Mouse (Mus musculus) kidney, postnatal 0 days (tissue): ENCODE data around the gene Gm16503. TPM values are rescaled to one million over a fixed set of nuclear protein-coding genes. Genes with fewer than 3 reads are reported as not detected.
"Not testable (repeated sequence)": the region's sequence is repeated elsewhere in the genome, so short reads cannot be mapped to it uniquely, and the experiment has no call there.

Experiments used
- ATAC-seq: fragments of 200-750 bp; cut with Nextera tagmentation; replicated peaks from 2 replicates; pipeline ENCODE4 v1.8.0; 2017; ENCODE audit warnings: low read depth, moderate number of reproducible peaks, moderate TSS enrichment, moderate library complexity; ENCODE audit not compliant: low FRiP score
- DNase-seq: peaks from one replicate; pipeline ENCODE4 v3.0.0-alpha.2; 2016; ENCODE audit warnings: low spot score
- H3K27ac ChIP-seq: fragments of 300-500 bp; sonication (generic); 2 replicates; pipeline ENCODE4 v1.5.1; 2014; ENCODE audit warnings: mild to moderate bottlenecking
- H3K27me3 ChIP-seq: fragments of 300-500 bp; sonication (generic); 2 replicates; pipeline ENCODE4 v1.6.1; 2014; ENCODE audit warnings: low read length, mixed read lengths; ENCODE audit not compliant: insufficient read depth
- H3K36me3 ChIP-seq: fragments of 300-500 bp; sonication (generic); 2 replicates; pipeline ENCODE4 v1.6.1; 2014; ENCODE audit warnings: low read length, mixed read lengths; ENCODE audit not compliant: insufficient read depth
- H3K4me1 ChIP-seq: fragments of 300-500 bp; sonication (generic); replicated peaks from 2 replicates; pipeline ENCODE4 v1.6.1; 2014; ENCODE audit warnings: antibody characterized with exemption, low read length, mixed read lengths; ENCODE audit not compliant: insufficient read depth
- H3K4me2 ChIP-seq: fragments of 300-500 bp; sonication (generic); 2 replicates; pipeline ENCODE4 v1.6.1; 2014; ENCODE audit warnings: mild to moderate bottlenecking, low read length, moderate library complexity, mixed read lengths
- H3K4me3 ChIP-seq: fragments of 300-500 bp; sonication (generic); replicated peaks from 2 replicates; pipeline ENCODE4 v1.5.1; 2014; ENCODE audit warnings: low read depth, low read length
- H3K9ac ChIP-seq: fragments of 300-500 bp; sonication (generic); 2 replicates; pipeline ENCODE4 v1.6.1; 2014; ENCODE audit warnings: low read depth, low read length
- H3K9me3 ChIP-seq: fragments of 300-500 bp; sonication (generic); replicated peaks from 2 replicates; pipeline ENCODE4 v1.6.1; 2016; ENCODE audit warnings: low read length, inconsistent platforms, mixed read lengths
- CTCF ChIP-seq: IDR thresholded peaks from 2 replicates; pipeline ENCODE4 v1.5.1; 2016; ENCODE audit warnings: antibody characterized with exemption, low read depth, mild to moderate bottlenecking, moderate library complexity
- WGBS: fragments of 180-500 bp; shearing (Covaris S2); extraction: QIAGEN DNeasy Blood & Tissue Kit; methylation state at CpG from one replicate; pipeline ENCODE4 v1.1.7; 2014; 5-methylcytosine and 5-hydroxymethylcytosine counted together
- polyA plus RNA-seq: library from polyadenylated mRNA; unstranded; fragments of >200 nt; fragmentation: Nextera tagmentation; extraction: Ambion mirVana; gene quantifications from 2 replicates; pipeline ENCODE4 v1.2.1, GENCODE M21; 2015

The Gm16503 gene
- polyA plus RNA-seq, 1 experiment from 2014 or later: 0.14 TPM

DNA sequence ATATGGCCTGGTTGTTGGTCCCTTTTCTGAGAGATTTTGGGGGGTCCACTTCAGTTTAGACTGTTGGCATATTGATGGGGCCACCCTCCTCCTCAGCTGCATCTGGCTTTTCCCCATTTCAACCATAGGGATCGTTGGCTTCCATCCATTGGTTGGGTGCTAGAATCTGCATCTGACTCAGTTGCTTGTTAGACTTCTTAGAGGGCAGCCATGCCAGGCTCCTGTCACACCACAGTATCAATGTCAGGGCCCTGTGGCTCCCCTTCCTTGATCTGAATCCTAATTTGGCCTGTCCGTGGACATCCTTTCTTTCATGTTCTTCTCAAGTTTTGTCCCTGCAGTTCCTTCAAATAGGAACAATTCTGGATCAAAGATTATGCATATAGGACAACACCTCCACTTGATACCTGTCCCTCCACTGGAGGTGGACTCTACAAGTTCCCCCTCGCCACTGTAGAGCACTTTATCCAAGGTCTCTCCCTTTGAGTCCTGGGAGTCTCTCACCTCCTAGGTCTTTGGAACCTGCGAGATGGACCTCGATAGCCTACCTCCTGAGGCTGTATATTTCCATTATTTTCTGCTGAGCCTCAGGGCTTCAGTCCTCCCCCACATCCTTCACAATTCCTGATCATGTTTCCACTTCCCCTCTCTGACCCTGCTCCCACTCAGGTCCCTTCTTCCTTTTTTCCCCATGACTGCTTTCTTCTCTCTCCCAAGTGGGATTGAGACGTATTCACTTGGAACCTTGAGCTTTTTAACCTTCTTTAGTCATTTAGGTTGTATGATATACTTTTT, 25.6 kb downstream of the Gm16503 start:
- DNase-seq: no peak
- H3K27me3 ChIP-seq: no peaks in the 10 kb centered on the region

DNA sequence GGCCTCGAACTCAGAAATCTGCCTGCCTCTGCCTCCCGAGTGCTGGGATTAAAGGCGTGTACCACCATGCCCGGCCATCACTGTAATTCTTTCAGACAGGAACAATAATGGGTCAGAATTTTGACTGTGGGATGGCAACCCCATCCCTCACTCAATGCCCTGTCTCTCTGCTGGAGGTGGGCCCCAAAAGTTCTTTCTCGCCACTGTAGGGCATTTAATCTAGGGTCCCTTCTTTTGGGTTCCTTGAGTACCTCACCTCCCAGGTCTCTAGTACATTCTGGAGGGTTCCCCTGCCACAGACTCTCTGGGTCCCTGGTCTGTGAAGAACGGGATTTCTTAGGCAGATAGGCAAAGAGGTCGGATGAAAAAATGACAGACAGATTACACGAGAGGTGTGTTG, 31.1 kb downstream of the Gm16503 start:
- not testable (repeated sequence) for H3K9me3 ChIP-seq, H3K27ac ChIP-seq, H3K4me3 ChIP-seq, H3K36me3 ChIP-seq, H3K27me3 ChIP-seq, H3K9ac ChIP-seq, DNase-seq, H3K4me1 ChIP-seq, H3K4me2 ChIP-seq, ATAC-seq
- WGBS: 83% methylated on average over 8 of the region's 8 CpGs

More for the DNA sequence above, 25.6 kb downstream of the Gm16503 start:
- Histone ChIP-seq H3K27ac (no peak overlapping the region), H3K4me1 (no peaks in the 10 kb centered on the region), H3K4me3 (no peak overlapping the region), H3K4me2 (no peak overlapping the region), H3K9ac (no peak overlapping the region), H3K36me3 (no peaks in the 10 kb centered on the region), H3K9me3 (no peaks in the 10 kb centered on the region)
- WGBS: 61% methylated on average over 6 of the region's 6 CpGs
- ATAC-seq: no peak
- no peak for TF ChIP-seq CTCF

DNA sequence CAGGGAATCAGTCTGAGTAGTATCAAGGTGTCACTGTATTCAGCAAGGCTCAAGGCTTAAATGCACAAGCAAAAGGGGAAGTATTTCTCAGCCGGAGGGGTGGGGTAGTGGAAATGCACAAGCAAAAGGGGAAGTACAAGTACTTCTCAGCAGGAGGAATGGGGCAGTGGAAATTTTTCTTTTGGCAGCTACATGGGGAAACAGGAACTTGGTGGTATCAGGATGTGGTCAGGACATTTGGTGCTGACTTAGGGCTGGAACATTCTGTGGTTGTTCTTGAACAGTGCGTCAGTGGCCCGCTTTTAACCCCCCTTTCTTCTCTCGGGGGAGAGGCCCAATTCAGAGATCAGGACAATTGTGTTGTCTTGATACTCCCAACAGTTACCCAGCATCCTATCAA, 39.4 kb downstream of the Gm16503 start:
- WGBS: 87% methylated on average over 4 of the region's 4 CpGs
- DNase-seq, H3K9me3 ChIP-seq, ATAC-seq, H3K9ac ChIP-seq, H3K27me3 ChIP-seq, H3K36me3 ChIP-seq, H3K4me3 ChIP-seq, H3K4me2 ChIP-seq, H3K4me1 ChIP-seq, H3K27ac ChIP-seq: not testable (repeated sequence)

DNA sequence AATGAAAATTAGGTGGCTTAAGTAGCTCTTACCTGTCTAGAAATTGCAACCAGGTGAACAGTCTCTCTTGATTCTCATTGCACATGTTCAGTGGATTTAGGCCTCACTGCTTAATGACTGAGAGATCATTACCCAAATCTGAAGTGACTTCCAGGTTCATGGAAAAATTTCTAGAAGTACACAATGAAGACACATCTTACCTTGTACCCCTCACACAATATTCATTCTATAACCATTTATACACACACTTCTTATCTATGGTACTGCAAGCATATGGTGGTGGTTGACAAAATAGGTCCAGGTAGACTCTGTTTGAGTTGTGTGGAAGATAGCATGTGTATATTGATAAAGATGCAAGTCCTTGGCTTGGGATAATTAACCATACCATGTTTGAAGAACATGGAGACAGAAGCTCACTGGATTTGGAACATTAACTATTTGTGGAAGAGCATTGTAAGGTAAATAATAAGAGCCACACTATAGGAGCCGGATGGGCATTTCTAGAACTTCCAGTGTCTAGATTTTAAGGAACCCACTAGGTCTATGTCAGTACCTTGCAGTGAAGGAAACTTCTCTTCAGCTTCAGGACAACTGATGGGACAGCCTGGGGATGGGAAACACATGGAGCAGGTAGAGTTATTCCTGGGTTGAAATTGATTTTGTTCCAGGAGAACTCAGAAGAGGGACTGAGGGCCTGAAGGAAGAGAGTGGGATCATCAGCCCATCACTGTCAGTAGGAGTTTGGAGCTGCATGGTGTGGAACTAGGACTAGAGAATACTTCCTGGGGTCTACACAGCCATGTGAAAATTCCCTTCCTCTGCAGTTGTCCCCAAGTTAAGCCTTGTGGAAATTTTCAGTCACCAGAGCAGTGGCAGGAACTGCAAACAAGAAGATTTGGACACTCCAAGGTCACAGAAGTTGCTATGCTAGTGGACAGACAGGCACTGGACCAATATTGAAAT, 46.8 kb downstream of the Gm16503 start:
- TF ChIP-seq CTCF: no peak
- H3K36me3 ChIP-seq: no peaks in the 10 kb centered on the region
- no peaks in the 10 kb centered on the region for H3K4me1 ChIP-seq
- ATAC-seq: no peak
- no peak overlapping the region for H3K4me3 ChIP-seq
- H3K9ac ChIP-seq: no peak overlapping the region
- no peak overlapping the region for H3K4me2 ChIP-seq
- no peak overlapping the region for H3K27ac ChIP-seq
- DNase-seq: no peak
- WGBS: 60% methylated on average over 1 of the region's 1 CpGs
- no peaks in the 10 kb centered on the region for H3K27me3 ChIP-seq
- H3K9me3 ChIP-seq: 0 out of 2 replicates have a peak, but pooled peaks cover 10% of the 10 kb centered on the region

Other genes with a start within 250 kb of the Gm16503 start
- gene Zfp988, start 234.5 kb upstream of the Gm16503 start, polyA plus RNA-seq: 0.24 and 0.25 TPM in 2 replicates
- 0.14 and 0.17 TPM in 2 replicates for gene Zfp978, start 178.9 kb upstream of the Gm16503 start, polyA plus RNA-seq
- gene Zfp982, start 47.8 kb upstream of the Gm16503 start, polyA plus RNA-seq: 4.9 and 5.1 TPM in 2 replicates
- 0.34 and 0.48 TPM in 2 replicates for gene Zfp985, start 13.1 kb downstream of the Gm16503 start, polyA plus RNA-seq
- 4.0 and 4.2 TPM in 2 replicates for gene Zfp979, start 102.3 kb downstream of the Gm16503 start, polyA plus RNA-seq
- not detected in 2 replicates for gene Zfp534, start 162.3 kb downstream of the Gm16503 start, polyA plus RNA-seq